26 mouse cellular contexts compared by ENCODE assay signal in the genomic region with DNA sequence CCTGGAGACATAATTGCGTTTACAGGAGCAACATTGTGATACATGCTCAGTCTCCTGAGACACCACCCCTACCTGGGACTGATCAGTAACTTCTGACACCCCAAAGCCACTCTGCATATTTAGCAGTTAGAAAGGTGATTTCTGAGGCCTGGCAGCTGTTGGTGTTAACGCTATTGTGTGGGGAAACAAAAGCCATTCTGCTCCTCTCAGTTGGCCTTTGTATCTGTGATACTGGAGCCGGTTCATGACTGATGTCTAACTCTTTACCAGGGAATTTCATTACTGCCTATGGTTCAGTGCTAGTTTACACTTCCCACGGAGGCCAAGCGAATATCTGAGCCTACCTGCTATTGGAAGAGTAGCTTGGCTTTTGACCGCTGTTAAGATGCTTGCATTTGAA.
DNase-seq lines count a peak whose midpoint lies in the region; ATAC-seq lines count a peak whose summit lies in the region.
"Had no signal": no experiment of that assay in that cellular context is flagged by ENCODE, and none has a peak within 500 bp of the region (broad histone marks: within the 10 kb centered on the region; RNA-seq: fewer than 3 reads in every experiment).

No protein-coding gene starts in this region.

- no peaks in the 10 kb centered on the region for H3K27me3 ChIP-seq in hindbrain, embryonic 10.5 days (ENCODE audit: insufficient read depth, poor library complexity, severe bottlenecking)
- H3K27me3 ChIP-seq in hindbrain, embryonic 14.5 days (ENCODE audit: control insufficient read depth, insufficient read depth, low read length), result no peaks in the 10 kb centered on the region
- H3K27me3 ChIP-seq in neural tube, embryonic 11.5 days (ENCODE audit: control insufficient read depth, insufficient read depth, low read length), result no peaks in the 10 kb centered on the region
- H3K27me3 ChIP-seq: heart, embryonic 15.5 days; hindbrain, embryonic 15.5 days; limb, embryonic 13.5 days; lung, embryonic 15.5 days; stomach, embryonic 15.5 days had no signal

- DNase-seq in hindbrain, embryonic 10.5 days (ENCODE audit: low spot score), result peak; percentile 39
- no peak for DNase-seq in hindbrain, embryonic 14.5 days (ENCODE audit: low spot score)
- peak; percentile 33 for DNase-seq in neural tube, embryonic 11.5 days (ENCODE audit: low spot score)
- no peak for DNase-seq in neural tube, embryonic 10.5 days (ENCODE audit: extremely low spot score, low spot score)
- peak; percentile 60 for DNase-seq in embryo, embryonic 10.5 days (ENCODE audit: low spot score)
- no peak for DNase-seq in ovary, adult 18-20 months (ENCODE audit: low spot score)
- DNase-seq: adrenal gland, postnatal 10 days; B cell, adult 2 months; cerebellum, adult 11 months; cerebellum, adult 9-10 months; cerebellum, postnatal 36 days; gastrocnemius, adult 2 months; kidney, adult 11 months; kidney, postnatal 36 days; retina, postnatal 1 day; right cerebral cortex, postnatal 14 days had no signal

- H3K4me2 ChIP-seq in hindbrain, embryonic 14.5 days (replicated peaks), result no peak overlapping the region
- H3K4me2 ChIP-seq in neural tube, embryonic 11.5 days (ENCODE audit: low read depth), result no peak overlapping the region
- H3K4me2 ChIP-seq: heart, embryonic 15.5 days; hindbrain, embryonic 15.5 days; limb, embryonic 13.5 days; liver, embryonic 11.5 days; lung, embryonic 15.5 days; stomach, embryonic 15.5 days had no signal

- no peak overlapping the region for H3K9ac ChIP-seq in hindbrain, embryonic 14.5 days
- no peak overlapping the region for H3K9ac ChIP-seq in neural tube, embryonic 11.5 days (ENCODE audit: low read length)
- H3K9ac ChIP-seq: heart, embryonic 15.5 days; hindbrain, embryonic 15.5 days; limb, embryonic 13.5 days; lung, embryonic 15.5 days; stomach, embryonic 15.5 days had no signal

- no peaks in the 10 kb centered on the region for H3K9me3 ChIP-seq in hindbrain, embryonic 10.5 days
- H3K9me3 ChIP-seq in hindbrain, embryonic 14.5 days (ENCODE audit: control insufficient read depth, low read length), result no peaks in the 10 kb centered on the region
- no peaks in the 10 kb centered on the region for H3K9me3 ChIP-seq in neural tube, embryonic 11.5 days (ENCODE audit: control insufficient read depth, low read length)
- H3K9me3 ChIP-seq: heart, embryonic 15.5 days; hindbrain, embryonic 15.5 days; limb, embryonic 13.5 days; lung, embryonic 15.5 days; stomach, embryonic 15.5 days had no signal

- 23% methylated on average over 6 of the region's 6 CpGs for WGBS in hindbrain, embryonic 10.5 days
- WGBS in hindbrain, embryonic 14.5 days, result 13% methylated on average over 6 of the region's 6 CpGs
- whole genome bisulfite sequencing in neural tube, embryonic 11.5 days, result 27% methylated on average over 6 of the region's 6 CpGs

- H3K4me1 ChIP-seq in hindbrain, embryonic 10.5 days (replicated peaks), result peaks cover 32% of the 10 kb centered on the region
- no peaks in the 10 kb centered on the region for H3K4me1 ChIP-seq in hindbrain, embryonic 14.5 days (replicated peaks; ENCODE audit: control insufficient read depth, insufficient read depth, low read length)
- H3K4me1 ChIP-seq in neural tube, embryonic 11.5 days (ENCODE audit: control insufficient read depth, insufficient read depth, low read length), result no peaks in the 10 kb centered on the region
- H3K4me1 ChIP-seq: heart, embryonic 15.5 days; hindbrain, embryonic 15.5 days; limb, embryonic 13.5 days; lung, embryonic 15.5 days; stomach, embryonic 15.5 days had no signal

- no peak for ATAC-seq in hindbrain, embryonic 14.5 days (ENCODE audit: low FRiP score)
- peak; percentile 53; the same call in 1 of the 2 replicates for ATAC-seq in neural tube, embryonic 11.5 days (ENCODE audit: insufficient read depth, low FRiP score, low TSS enrichment)
- ATAC-seq: forebrain, embryonic 16.5 days; inflammation-experienced regulatory T-cells, adult 6 months; midbrain, embryonic 16.5 days had no signal

- H3K36me3 ChIP-seq in hindbrain, embryonic 10.5 days, result no peaks in the 10 kb centered on the region
- H3K36me3 ChIP-seq in hindbrain, embryonic 14.5 days (replicated peaks; ENCODE audit: control insufficient read depth, insufficient read depth), result no peaks in the 10 kb centered on the region
- no peaks in the 10 kb centered on the region for H3K36me3 ChIP-seq in neural tube, embryonic 11.5 days (ENCODE audit: control insufficient read depth, insufficient read depth, low read length)
- H3K36me3 ChIP-seq: heart, embryonic 15.5 days; hindbrain, embryonic 15.5 days; limb, embryonic 13.5 days; lung, embryonic 15.5 days; stomach, embryonic 15.5 days had no signal

- H3K4me3 ChIP-seq in hindbrain, embryonic 10.5 days, result no peak overlapping the region
- no peak overlapping the region for H3K4me3 ChIP-seq in hindbrain, embryonic 14.5 days (replicated peaks; ENCODE audit: low read length)
- H3K4me3 ChIP-seq in neural tube, embryonic 11.5 days (ENCODE audit: low read depth, low read length), result no peak overlapping the region
- H3K4me3 ChIP-seq: gastrocnemius, adult 2 months; heart, embryonic 15.5 days; hindbrain, embryonic 15.5 days; limb, embryonic 13.5 days; lung, embryonic 15.5 days; myocyte; stomach, embryonic 15.5 days had no signal

- H3K27ac ChIP-seq in hindbrain, embryonic 10.5 days, result peak overlapping the region; percentile 77
- H3K27ac ChIP-seq in hindbrain, embryonic 14.5 days, result no peak overlapping the region
- H3K27ac ChIP-seq in neural tube, embryonic 11.5 days (ENCODE audit: low read depth, low read length), result no peak overlapping the region
- H3K27ac ChIP-seq: gastrocnemius, adult 2 months; heart, embryonic 15.5 days; hindbrain, embryonic 15.5 days; limb, embryonic 13.5 days; lung, embryonic 15.5 days; stomach, embryonic 15.5 days had no signal

Comparison
In these comparisons a context has a peak if more than half of its experiments do, and no peak if none do; other contexts are left out.
1. DNase-seq: peak in hindbrain, embryonic 10.5 days (single experiment), neural tube, embryonic 11.5 days (single experiment) and embryo, embryonic 10.5 days (single experiment); none in hindbrain, embryonic 14.5 days (single experiment), neural tube, embryonic 10.5 days (single experiment) and ovary, adult 18-20 months (single experiment).